Mouse (Mus musculus): ENCODE data around the gene Apobec3. TPM values are rescaled to one million over a fixed set of nuclear protein-coding genes. Genes with fewer than 3 reads are reported as not detected.

Gene Apobec3
- total RNA-seq, 2 experiments from 2014 or later: 4.9 to 5.1 TPM

Other genes starting within 250 kb of the Apobec3 start
- gene Fam227a, start 232.7 kb upstream of the Apobec3 start, total RNA-seq (2021): 10 to 100 TPM in 1 of 2 experiments, 1 to 10 TPM in 1; 8.0 to 13.2 TPM
- gene Cby1, start 232.5 kb upstream of the Apobec3 start, total RNA-seq (2021): 10 to 100 TPM; 43.5 to 56.1 TPM
- gene Tomm22, start 220.8 kb upstream of the Apobec3 start, total RNA-seq (2021): 10 to 100 TPM; 90.7 to 100.0 TPM
- 10 to 100 TPM; 64.0 to 69.3 TPM for gene Josd1, start 203.7 kb upstream of the Apobec3 start, total RNA-seq (2021)
- 10 to 100 TPM; 45.1 to 47.1 TPM for gene Gtpbp1, start 200.8 kb upstream of the Apobec3 start, total RNA-seq (2021)
- gene Sun2, start 149.1 kb upstream of the Apobec3 start, total RNA-seq (2021): 10 to 100 TPM; 43.2 to 47.5 TPM
- gene Dnal4, start 113.8 kb upstream of the Apobec3 start, total RNA-seq (2021): 10 to 100 TPM; 50.7 to 51.3 TPM
- 100 to 1,000 TPM; 800 to 830 TPM for gene Nptxr, start 86.9 kb upstream of the Apobec3 start, total RNA-seq (2021)
- gene Npcd, start 57.4 kb upstream of the Apobec3 start, total RNA-seq (2021): 10 to 100 TPM; 17.3 to 19.1 TPM
- 100 to 1,000 TPM; 412 to 417 TPM for gene Cbx6, start 57.0 kb upstream of the Apobec3 start, total RNA-seq (2021)
- gene Cbx7, start 79.5 kb downstream of the Apobec3 start, total RNA-seq (2021): 10 to 100 TPM; 40.5 to 46.5 TPM
- 10 to 100 TPM; 31.3 to 32.4 TPM for gene Pdgfb, start 123.3 kb downstream of the Apobec3 start, total RNA-seq (2021)
- 100 to 1,000 TPM; 424 to 526 TPM for gene Syngr1, start 199.7 kb downstream of the Apobec3 start, total RNA-seq (2021)
- 100 to 1,000 TPM; 416 to 501 TPM for gene Rpl3, start 200.2 kb downstream of the Apobec3 start, total RNA-seq (2021)
- 10 to 100 TPM; 23.1 to 30.4 TPM for gene Tab1, start 241.5 kb downstream of the Apobec3 start, total RNA-seq (2021)

Measured in left cerebral cortex, postnatal 36 days (tissue).